Mouse (Mus musculus) erythroblast, embryonic 14.5 days (primary cell): ENCODE results near the gene Cadps2. TPM values are rescaled to one million over a fixed set of nuclear protein-coding genes. Genes with fewer than 3 reads are reported as not detected.

Experiments used
- H3K27me3 ChIP-seq: 2 replicates; pipeline ENCODE4 v1.6.1; 2012; ENCODE audit warnings: inconsistent platforms; ENCODE audit not compliant: control insufficient read depth
- H3K36me3 ChIP-seq: 2 replicates; pipeline ENCODE4 v1.6.1; 2012; ENCODE audit warnings: mild to moderate bottlenecking, inconsistent platforms; ENCODE audit not compliant: control insufficient read depth
- H3K4me1 ChIP-seq: 2 replicates; pipeline ENCODE4 v1.6.1; 2012; ENCODE audit warnings: inconsistent platforms; ENCODE audit not compliant: control insufficient read depth
- H3K4me3 ChIP-seq: replicated peaks from 2 replicates; pipeline ENCODE3; 2012; ENCODE audit warnings: moderate library complexity, mild to moderate bottlenecking, inconsistent platforms
- H3K9me3 ChIP-seq: 2 replicates; pipeline ENCODE4 v1.6.1; 2012; ENCODE audit warnings: low read length, inconsistent platforms, mixed read lengths; ENCODE audit not compliant: control insufficient read depth
- GATA1 ChIP-seq: IDR thresholded peaks from 2 replicates; pipeline ENCODE4 v1.6.1; 2012; ENCODE audit warnings: low read length, inconsistent platforms, mixed read lengths
- TAL1 ChIP-seq: IDR thresholded peaks from 3 replicates; pipeline ENCODE4 v1.6.1; 2012; ENCODE audit warnings: low read length, inconsistent platforms, mixed read lengths
- polyA plus RNA-seq: library from polyadenylated mRNA; stranded (reverse); fragments of >175 nt; gene quantifications from 2 replicates; pipeline ENCODE4 v1.2.3, GENCODE M21; 2012

Gene Cadps2
- polyA plus RNA-seq, 1 experiment: not detected

- Histone ChIP-seq H3K36me3 (no peaks in the 10 kb centered on the region), H3K27me3 (peaks cover 76% of the 10 kb centered on the region), H3K4me3 (no peak overlapping the region), H3K4me1 (no peaks in the 10 kb centered on the region), H3K9me3 (peaks cover 4% of the 10 kb centered on the region; the same call in 1 of the 2 replicates)
- TF ChIP-seq TAL1: no peak
- TF ChIP-seq GATA1: no peak
Observed at GRCm38 (mm10) chr6:23257981-23258380, 581.2 kb downstream of the Cadps2 start.

- Histone ChIP-seq H3K27me3 (peaks cover 87% of the 10 kb centered on the region), H3K36me3 (no peaks in the 10 kb centered on the region), H3K4me1 (no peaks in the 10 kb centered on the region), H3K4me3 (no peak overlapping the region), H3K9me3 (peaks cover 4% of the 10 kb centered on the region; the same call in 1 of the 2 replicates)
- TF ChIP-seq TAL1: no peak
Observed at GRCm38 (mm10) chr6:23255161-23255560, 584.1 kb downstream of the Cadps2 start.

GRCm38 (mm10) chr6:23254644-23255043, 584.6 kb downstream of the Cadps2 start:
- Histone ChIP-seq H3K9me3 (peaks cover 4% of the 10 kb centered on the region; the same call in 1 of the 2 replicates), H3K4me3 (no peak overlapping the region), H3K4me1 (no peaks in the 10 kb centered on the region), H3K27me3 (peaks cover 87% of the 10 kb centered on the region), H3K36me3 (no peaks in the 10 kb centered on the region)
- TF ChIP-seq GATA1 (no peak), TAL1 (no peak)

GRCm38 (mm10) chr6:23253353-23254311, 585.6 kb downstream of the Cadps2 start:
- H3K36me3 ChIP-seq: no peaks in the 10 kb centered on the region
- H3K4me1 ChIP-seq: no peaks in the 10 kb centered on the region
- no peak overlapping the region for H3K4me3 ChIP-seq
- peaks cover 88% of the 10 kb centered on the region for H3K27me3 ChIP-seq
- TF ChIP-seq TAL1 (no peak), GATA1 (no peak)
- H3K9me3 ChIP-seq: peaks cover 4% of the 10 kb centered on the region; the same call in 1 of the 2 replicates

GRCm38 (mm10) chr6:23252196-23253135, 586.8 kb downstream of the Cadps2 start:
- H3K36me3 ChIP-seq: no peaks in the 10 kb centered on the region
- H3K9me3 ChIP-seq: peaks cover 8% of the 10 kb centered on the region; the same call in 1 of the 2 replicates
- TF ChIP-seq GATA1: no peak
- no peak for TF ChIP-seq TAL1
- peaks cover 89% of the 10 kb centered on the region for H3K27me3 ChIP-seq
- no peak overlapping the region for H3K4me3 ChIP-seq
- H3K4me1 ChIP-seq: no peaks in the 10 kb centered on the region

- H3K4me3 ChIP-seq: no peak overlapping the region
- H3K27me3 ChIP-seq: peaks cover 97% of the 10 kb centered on the region
- H3K4me1 ChIP-seq: no peaks in the 10 kb centered on the region
- H3K9me3 ChIP-seq: peaks cover 8% of the 10 kb centered on the region; the same call in 1 of the 2 replicates
- H3K36me3 ChIP-seq: no peaks in the 10 kb centered on the region
- TF ChIP-seq GATA1 (no peak), TAL1 (no peak)
Observed at GRCm38 (mm10) chr6:23251431-23251830, 587.8 kb downstream of the Cadps2 start.

- Histone ChIP-seq H3K4me1 (no peaks in the 10 kb centered on the region), H3K27me3 (peaks cover 97% of the 10 kb centered on the region), H3K36me3 (no peaks in the 10 kb centered on the region), H3K9me3 (peaks cover 8% of the 10 kb centered on the region; the same call in 1 of the 2 replicates), H3K4me3 (no peak overlapping the region)
- TF ChIP-seq GATA1: no peak
- no peak for TF ChIP-seq TAL1
Observed at GRCm38 (mm10) chr6:23250288-23250955, 588.8 kb downstream of the Cadps2 start.

GRCm38 (mm10) chr6:23249616-23250287, 589.5 kb downstream of the Cadps2 start:
- no peaks in the 10 kb centered on the region for H3K4me1 ChIP-seq
- peaks cover 8% of the 10 kb centered on the region; the same call in 1 of the 2 replicates for H3K9me3 ChIP-seq
- TF ChIP-seq GATA1 (no peak), TAL1 (no peak)
- no peak overlapping the region for H3K4me3 ChIP-seq
- no peaks in the 10 kb centered on the region for H3K36me3 ChIP-seq
- peaks cover 97% of the 10 kb centered on the region for H3K27me3 ChIP-seq
